Mouse (Mus musculus) brain, embryonic 14.5 days (tissue): ENCODE data around the gene Arid2.

Experiments
- CTCF ChIP-seq: fragments of 200-500 bp; IDR thresholded peaks from 2 replicates; pipeline ENCODE4 v1.5.1; 2012; ENCODE audit warnings: inconsistent platforms, mild to moderate bottlenecking, moderate library complexity, borderline replicate concordance; ENCODE audit not compliant: insufficient read depth, insufficient read length; ENCODE audit errors: extremely low read depth
- POLR2A ChIP-seq: fragments of 200-500 bp; IDR thresholded peaks from 2 replicates; pipeline ENCODE4 v1.6.1; 2012; ENCODE audit warnings: mild to moderate bottlenecking, inconsistent platforms, borderline replicate concordance; ENCODE audit not compliant: poor library complexity, insufficient read depth, insufficient read length, severe bottlenecking; ENCODE audit errors: extremely low read depth

DNA sequence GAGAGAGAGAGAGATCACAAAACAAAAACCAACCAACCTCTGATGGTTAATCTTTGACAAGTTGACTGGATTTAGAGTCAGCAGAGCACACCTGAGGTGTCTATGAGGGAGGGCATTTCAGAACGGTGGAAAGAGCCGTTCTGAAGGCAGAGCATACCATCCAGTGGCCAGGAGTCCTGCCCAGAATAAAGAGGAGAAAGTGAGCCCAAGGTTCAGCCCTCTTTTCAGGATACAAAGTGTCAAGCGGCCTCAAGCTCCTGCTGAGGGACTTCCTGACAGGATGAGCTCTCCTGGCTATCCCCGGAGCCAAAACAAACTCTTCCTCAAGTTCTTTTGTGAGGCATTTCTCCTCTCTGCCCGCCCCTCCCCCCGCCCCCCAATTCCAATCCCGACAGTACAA is 33.5 kb upstream of the Arid2 start:
- TF ChIP-seq POLR2A (no peak), CTCF (no peak)
